Comparison of ENCODE assay signal across 12 mouse cellular contexts in the genomic region with DNA sequence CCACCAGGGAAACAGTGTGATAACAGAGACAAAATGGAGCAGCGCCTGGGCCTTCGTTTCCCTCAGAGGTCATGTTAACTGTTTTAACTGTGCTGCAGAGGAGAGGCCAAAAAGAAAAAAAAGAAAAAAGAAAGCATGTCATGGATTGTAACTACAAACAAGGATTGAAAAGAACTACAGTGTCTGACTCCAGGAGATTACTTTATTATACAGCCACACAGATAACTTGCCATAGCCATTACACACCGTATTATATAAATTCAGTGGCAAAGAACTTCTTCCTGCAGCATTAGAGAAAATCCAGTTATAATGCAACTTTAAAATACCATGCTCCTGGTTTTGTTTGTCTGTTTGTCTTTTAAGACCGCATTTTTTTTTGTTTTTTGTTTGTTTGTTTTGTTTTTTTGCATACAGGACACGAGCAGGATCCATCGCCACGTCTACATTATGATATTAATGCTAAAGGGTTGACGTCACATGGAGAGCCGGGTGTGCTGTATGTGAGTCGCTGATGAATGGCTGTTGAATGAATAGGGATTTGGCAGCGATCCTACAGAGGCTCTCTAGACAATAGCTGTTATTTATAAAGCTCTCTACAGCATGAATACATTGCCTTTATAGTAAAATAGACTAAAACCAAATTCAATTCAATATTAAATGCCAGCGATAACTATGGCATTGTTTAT.
A peak's percentile ranks its signal among the peaks of the same experiment; 100 is the strongest.
DNase-seq lines count a peak whose midpoint lies in the region; ATAC-seq lines count a peak whose summit lies in the region.
"Had no signal": no experiment of that assay in that cellular context is flagged by ENCODE, and none has a peak within 500 bp of the region (broad histone marks: within the 10 kb centered on the region; RNA-seq: fewer than 3 reads in every experiment).

No protein-coding gene starts in this region.

- intact Hi-C loops in left cerebral cortex, postnatal 4 days (cut with DNase I), result no loop called here

- 19% methylated on average over 12 of the region's 12 CpGs for WGBS in forebrain, embryonic 14.5 days
- 19% methylated on average over 12 of the region's 12 CpGs for WGBS in midbrain, embryonic 14.5 days

- H3K4me1 ChIP-seq in forebrain, embryonic 14.5 days (ENCODE audit: control insufficient read depth, insufficient read depth, low read length), result peaks cover 8% of the 10 kb centered on the region
- H3K4me1 ChIP-seq in midbrain, embryonic 14.5 days (ENCODE audit: control insufficient read depth, insufficient read depth, low read length), result peaks cover 5% of the 10 kb centered on the region; the same call in 1 of the 2 replicates
- H3K4me1 ChIP-seq: liver, embryonic 15.5 days had no signal

- H3K4me2 ChIP-seq in forebrain, embryonic 14.5 days (ENCODE audit: low read length), result peak overlapping the region; percentile 32
- peak overlapping the region; percentile 37 for H3K4me2 ChIP-seq in midbrain, embryonic 14.5 days (ENCODE audit: low read length)
- H3K4me2 ChIP-seq: embryonic facial prominence, embryonic 13.5 days; liver, embryonic 15.5 days had no signal

- H3K36me3 ChIP-seq in forebrain, embryonic 14.5 days (ENCODE audit: control insufficient read depth, insufficient read depth, low read length), result no peaks in the 10 kb centered on the region
- H3K36me3 ChIP-seq in midbrain, embryonic 14.5 days (ENCODE audit: control insufficient read depth, insufficient read depth, low read length), result no peaks in the 10 kb centered on the region
- H3K36me3 ChIP-seq: embryonic facial prominence, embryonic 13.5 days; liver, embryonic 15.5 days had no signal

- DNase-seq in left cerebral cortex, postnatal 4 days, result peak; percentile 1
- no peak for DNase-seq in left cerebral cortex, adult 9 months (ENCODE audit: low spot score in 2 of 2)
- peak; percentile 24 for DNase-seq in brain, embryonic 18.5 days (ENCODE audit: low read depth, low spot score)
- peak; percentile 86 for DNase-seq in forebrain, embryonic 14.5 days (ENCODE audit: low spot score)
- DNase-seq in midbrain, embryonic 14.5 days, result peak; percentile 71
- DNase-seq in ovary, postnatal 36 days (ENCODE audit: low spot score), result no peak
- DNase-seq in left cerebral cortex, adult 11 months (ENCODE audit: low spot score), result no peak
- DNase-seq: cerebellum, adult 11-12 months; thymus, postnatal 25 days had no signal

- no peaks in the 10 kb centered on the region for H3K27me3 ChIP-seq in forebrain, embryonic 14.5 days (replicated peaks; ENCODE audit: control insufficient read depth, insufficient read depth, low read length)
- H3K27me3 ChIP-seq in midbrain, embryonic 14.5 days (ENCODE audit: control insufficient read depth, insufficient read depth, low read length), result no peaks in the 10 kb centered on the region
- H3K27me3 ChIP-seq: embryonic facial prominence, embryonic 13.5 days; liver, embryonic 15.5 days had no signal

- H3K27ac ChIP-seq in forebrain, embryonic 14.5 days (ENCODE audit: low read depth, low read length), result no peak overlapping the region
- H3K27ac ChIP-seq in midbrain, embryonic 14.5 days (replicated peaks; ENCODE audit: low read depth, low read length), result no peak overlapping the region
- H3K27ac ChIP-seq: embryonic facial prominence, embryonic 13.5 days; left cerebral cortex, adult 2 months; liver, embryonic 15.5 days had no signal

- H3K9me3 ChIP-seq in forebrain, embryonic 14.5 days (replicated peaks; ENCODE audit: control insufficient read depth, low read length), result no peaks in the 10 kb centered on the region
- no peaks in the 10 kb centered on the region for H3K9me3 ChIP-seq in midbrain, embryonic 14.5 days (ENCODE audit: control insufficient read depth, low read length)
- H3K9me3 ChIP-seq: embryonic facial prominence, embryonic 13.5 days; liver, embryonic 15.5 days had no signal

- H3K9ac ChIP-seq in forebrain, embryonic 14.5 days (ENCODE audit: low read length), result no peak overlapping the region
- H3K9ac ChIP-seq in midbrain, embryonic 14.5 days (replicated peaks; ENCODE audit: low read length), result no peak overlapping the region
- H3K9ac ChIP-seq: embryonic facial prominence, embryonic 13.5 days; liver, embryonic 15.5 days had no signal

- peak; percentile 95 for ATAC-seq in forebrain, embryonic 14.5 days
- peak; percentile 84 for ATAC-seq in midbrain, embryonic 14.5 days (ENCODE audit: low FRiP score, low TSS enrichment)

- no peak overlapping the region for H3K4me3 ChIP-seq in forebrain, embryonic 14.5 days (ENCODE audit: low read depth, low read length)
- no peak overlapping the region for H3K4me3 ChIP-seq in midbrain, embryonic 14.5 days (replicated peaks; ENCODE audit: low read depth, low read length)
- H3K4me3 ChIP-seq: embryonic facial prominence, embryonic 13.5 days; left cerebral cortex, adult 2 months; liver, embryonic 15.5 days had no signal

Comparison
In these comparisons a context has a peak if more than half of its experiments do, and no peak if none do; other contexts are left out.
1. DNase-seq: peak in left cerebral cortex, postnatal 4 days (single experiment), brain, embryonic 18.5 days (single experiment), forebrain, embryonic 14.5 days (single experiment) and midbrain, embryonic 14.5 days (single experiment); none in left cerebral cortex, adult 9 months (0 of 2), ovary, postnatal 36 days (single experiment) and left cerebral cortex, adult 11 months (single experiment).